Mouse (Mus musculus): ENCODE measurements around the gene Vmn1r225.
"Not testable (repeated sequence)": the region's sequence is repeated elsewhere in the genome, so short reads cannot be mapped to it uniquely, and the experiment has no call there.

Vmn1r225 gene

DNA sequence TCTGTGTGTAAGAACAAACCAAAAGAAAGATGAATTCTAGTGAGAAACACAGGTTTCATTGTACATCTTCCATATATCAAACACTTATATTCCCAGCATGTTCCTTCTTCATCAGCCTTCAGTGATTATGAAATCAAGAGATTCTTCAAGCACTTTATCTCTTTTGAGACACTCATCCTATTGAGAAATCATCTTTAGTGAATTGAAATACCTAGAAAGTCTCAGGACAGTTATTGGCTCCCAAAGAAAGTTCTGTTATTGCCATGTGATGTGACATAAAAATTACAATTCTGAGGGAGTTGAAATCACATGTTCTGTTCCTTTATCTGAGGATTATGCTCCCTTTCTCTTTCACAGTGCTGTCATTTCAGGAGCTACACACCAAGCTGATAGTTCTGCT lies at the start of gene Vmn1r225:
Vmn1r225 (plus strand) TSS at position 301 of the 400 bp plus-strand sequence.
- TF ChIP-seq CTCF (conservative IDR thresholded peaks at IDR 0.05; ENCODE audit: low read length) (no peak), NANOG (IDR thresholded peaks at IDR 0.05; ENCODE audit: borderline replicate concordance, low read length) (no peak), POU5F1 (IDR thresholded peaks at IDR 0.05; ENCODE audit: borderline replicate concordance, low read length) (no peak)
- Histone ChIP-seq H3K4me3 (replicated peaks; ENCODE audit: low read length) (no peak within 1 kb of the TSS), H3K4me1 (replicated peaks; ENCODE audit: low read depth, low read length) (no peaks in the 10 kb centered on the region), H3K9me3 (ENCODE audit: low read length) (no peaks in the 10 kb centered on the region), H3K36me3 (ENCODE audit: insufficient read depth, low read length) (no peaks in the 10 kb centered on the region), H3K27me3 (ENCODE audit: insufficient read depth, low read length) (no peaks in the 10 kb centered on the region)

DNA sequence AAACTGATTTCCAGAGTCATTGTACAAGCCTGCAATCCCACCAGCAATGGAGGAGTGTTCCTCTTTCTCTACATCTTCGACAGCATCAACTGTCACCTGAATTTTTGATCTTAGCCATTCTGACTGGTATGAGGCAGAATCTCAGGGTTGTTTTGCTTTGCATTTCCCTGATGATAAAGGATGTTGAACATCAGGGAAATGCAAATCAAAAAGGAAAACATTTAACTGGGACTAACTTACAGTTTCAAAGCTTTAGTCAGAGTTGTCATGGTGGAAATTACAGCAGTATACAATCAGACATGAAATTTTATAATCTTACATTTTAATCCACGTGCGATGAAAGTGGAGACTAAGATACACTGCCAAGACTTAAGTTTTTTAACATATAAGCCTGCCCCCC lies 24.6 kb upstream of the Vmn1r225 start:
- Histone ChIP-seq H3K9me3 (ENCODE audit: low read length) (no peaks in the 10 kb centered on the region), H3K4me1 (replicated peaks; ENCODE audit: low read depth, low read length) (no peaks in the 10 kb centered on the region), H3K4me3 (replicated peaks; ENCODE audit: low read length) (no peak overlapping the region), H3K27me3 (ENCODE audit: insufficient read depth, low read length) (no peaks in the 10 kb centered on the region), H3K36me3 (ENCODE audit: insufficient read depth, low read length) (no peaks in the 10 kb centered on the region)
- TF ChIP-seq POU5F1 (IDR thresholded peaks at IDR 0.05; ENCODE audit: borderline replicate concordance, low read length) = no peak
- TF ChIP-seq CTCF (conservative IDR thresholded peaks at IDR 0.05; ENCODE audit: low read length) = no peak
- TF ChIP-seq NANOG (IDR thresholded peaks at IDR 0.05; ENCODE audit: borderline replicate concordance, low read length) = no peak

DNA sequence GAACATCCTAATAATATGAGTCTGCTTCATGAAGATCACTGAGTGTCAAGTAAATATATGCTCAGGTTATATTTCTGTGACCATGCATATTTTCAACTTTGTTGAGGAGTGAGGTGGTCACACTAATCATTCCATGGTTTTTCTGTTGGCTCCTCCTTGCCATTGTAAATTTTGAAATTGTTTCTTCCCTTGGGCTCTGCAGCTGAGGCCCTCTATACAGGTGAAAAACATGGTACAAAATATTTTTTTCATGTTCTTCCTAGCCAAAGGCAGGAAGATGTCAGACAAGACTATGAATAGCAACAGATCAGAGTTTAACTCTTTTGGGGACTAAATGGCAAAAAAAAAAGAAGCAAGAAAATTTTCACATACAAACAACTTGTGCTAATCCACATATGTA lies 16.7 kb upstream of the Vmn1r225 start, which contains the start of gene Vmn2r108:
Vmn2r108 (minus strand) TSS at position 101 of the 400 bp plus-strand sequence.
- no peaks in the 10 kb centered on the region for H3K9me3 ChIP-seq (ENCODE audit: low read length)
- H3K36me3 ChIP-seq (ENCODE audit: insufficient read depth, low read length) = no peaks in the 10 kb centered on the region
- H3K4me3 ChIP-seq (replicated peaks; ENCODE audit: low read length) = no peak within 1 kb of the TSS
- no peak for TF ChIP-seq POU5F1 (IDR thresholded peaks at IDR 0.05; ENCODE audit: borderline replicate concordance, low read length)
- no peak for TF ChIP-seq CTCF (conservative IDR thresholded peaks at IDR 0.05; ENCODE audit: low read length)
- no peak for TF ChIP-seq NANOG (IDR thresholded peaks at IDR 0.05; ENCODE audit: borderline replicate concordance, low read length)
- H3K4me1 ChIP-seq (replicated peaks; ENCODE audit: low read depth, low read length) = no peaks in the 10 kb centered on the region
- H3K27me3 ChIP-seq (ENCODE audit: insufficient read depth, low read length) = no peaks in the 10 kb centered on the region

DNA sequence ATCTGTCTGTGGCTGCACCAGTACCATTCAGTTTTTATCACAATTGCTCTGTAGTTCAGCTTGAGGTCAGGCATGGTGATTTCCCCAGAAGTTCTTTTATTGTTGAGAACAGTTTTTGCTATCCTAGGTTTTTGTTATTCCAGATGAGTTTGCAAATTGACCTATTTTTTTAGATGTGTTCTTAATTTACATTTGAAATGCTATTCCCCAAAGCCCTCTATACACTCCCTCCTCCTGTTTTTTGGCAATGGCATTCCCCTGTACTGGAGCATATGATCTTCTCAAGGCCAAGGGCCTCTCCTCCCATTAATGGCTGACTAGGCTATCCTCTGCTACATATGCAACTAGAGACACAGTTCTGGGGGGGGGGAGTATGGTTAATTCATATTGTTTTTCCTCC lies 10.3 kb downstream of the Vmn1r225 start:
- not testable (repeated sequence) for H3K9me3 ChIP-seq (ENCODE audit: low read length); H3K36me3 ChIP-seq (ENCODE audit: insufficient read depth, low read length); H3K27me3 ChIP-seq (ENCODE audit: insufficient read depth, low read length); H3K4me1 ChIP-seq (replicated peaks; ENCODE audit: low read depth, low read length); H3K4me3 ChIP-seq (replicated peaks; ENCODE audit: low read length)
- TF ChIP-seq NANOG (IDR thresholded peaks at IDR 0.05; ENCODE audit: borderline replicate concordance, low read length) = peak; percentile 54; the same call in 1 of the 2 replicates

Measured in E14TG2a.4 (cell line).